Mouse (Mus musculus) urinary bladder, postnatal 14 days (tissue): ENCODE data around the gene Trim14.

ENCODE experiments used
- DNase-seq: peaks from one replicate; pipeline ENCODE4 v3.0.0; 2021; ENCODE audit warnings: low spot score

Trim14 gene

GRCm38 (mm10) chr4:46562037-46562436 lies 26.1 kb upstream of the Trim14 start:
- no peak for DNase-seq

GRCm38 (mm10) chr4:46560069-46560705 lies 24.2 kb upstream of the Trim14 start:
- DNase-seq, result no peak

- DNase-seq, result no peak
These were observed 23.0 kb upstream of the Trim14 start for GRCm38 (mm10) chr4:46558672-46559667.

GRCm38 (mm10) chr4:46556933-46557332 lies 21.0 kb upstream of the Trim14 start:
- no peak for DNase-seq

GRCm38 (mm10) chr4:46555762-46556161 lies 19.8 kb upstream of the Trim14 start:
- peak; percentile 51 for DNase-seq

- DNase-seq, result no peak
These were observed 18.5 kb upstream of the Trim14 start for GRCm38 (mm10) chr4:46554295-46555069.

- DNase-seq, result peak; percentile 93
These were observed 17.9 kb upstream of the Trim14 start for GRCm38 (mm10) chr4:46553864-46554263.

GRCm38 (mm10) chr4:46550406-46550805 lies 14.5 kb upstream of the Trim14 start:
- DNase-seq, result no peak

GRCm38 (mm10) chr4:46549979-46550378 lies 14.0 kb upstream of the Trim14 start:
- DNase-seq, result no peak

GRCm38 (mm10) chr4:46546709-46547108 lies 10.8 kb upstream of the Trim14 start:
- DNase-seq, result no peak

GRCm38 (mm10) chr4:46545498-46545897 lies 9.6 kb upstream of the Trim14 start:
- peak; percentile 41 for DNase-seq

- peak; percentile 51 for DNase-seq
These were observed 8.4 kb upstream of the Trim14 start for GRCm38 (mm10) chr4:46544313-46544712.

GRCm38 (mm10) chr4:46543366-46544050 lies 7.6 kb upstream of the Trim14 start:
- no peak for DNase-seq

GRCm38 (mm10) chr4:46541707-46542106 lies 5.8 kb upstream of the Trim14 start:
- no peak for DNase-seq

- DNase-seq, result no peak
These were observed 3.2 kb upstream of the Trim14 start for GRCm38 (mm10) chr4:46539167-46539566.

- no peak for DNase-seq
These were observed 679 bp downstream of the Trim14 start for GRCm38 (mm10) chr4:46535094-46535830.

GRCm38 (mm10) chr4:46533934-46534720 lies 1.8 kb downstream of the Trim14 start:
- peak; percentile 39 for DNase-seq

- DNase-seq, result no peak
These were observed 3.0 kb downstream of the Trim14 start for GRCm38 (mm10) chr4:46532926-46533325.

- DNase-seq, result no peak
These were observed 3.4 kb downstream of the Trim14 start for GRCm38 (mm10) chr4:46532511-46532910.

GRCm38 (mm10) chr4:46529722-46530121 lies 6.2 kb downstream of the Trim14 start:
- DNase-seq, result no peak
